Mouse (Mus musculus): ENCODE results near the gene Pkhd1.

- TF ChIP-seq CTCF (conservative IDR thresholded peaks at IDR 0.05; ENCODE audit: low read length) (no peak), POU5F1 (IDR thresholded peaks at IDR 0.05; ENCODE audit: borderline replicate concordance, low read length) (no peak), NANOG (IDR thresholded peaks at IDR 0.05; ENCODE audit: borderline replicate concordance, low read length) (no peak)
Observed at GRCm38 (mm10) chr1:20409411-20409967, 208.4 kb downstream of the Pkhd1 start.
